Mouse (Mus musculus) spleen, embryonic (tissue): Measurements from ENCODE around the gene Fryl.

Source experiments
- CTCF ChIA-PET: fragments of 350-600 bp; sonication (Branson Sonifier 250); formaldehyde crosslinking; loops from one replicate; lab custom pipeline; 2022; lab: Charles Lee

The Fryl gene

DNA sequence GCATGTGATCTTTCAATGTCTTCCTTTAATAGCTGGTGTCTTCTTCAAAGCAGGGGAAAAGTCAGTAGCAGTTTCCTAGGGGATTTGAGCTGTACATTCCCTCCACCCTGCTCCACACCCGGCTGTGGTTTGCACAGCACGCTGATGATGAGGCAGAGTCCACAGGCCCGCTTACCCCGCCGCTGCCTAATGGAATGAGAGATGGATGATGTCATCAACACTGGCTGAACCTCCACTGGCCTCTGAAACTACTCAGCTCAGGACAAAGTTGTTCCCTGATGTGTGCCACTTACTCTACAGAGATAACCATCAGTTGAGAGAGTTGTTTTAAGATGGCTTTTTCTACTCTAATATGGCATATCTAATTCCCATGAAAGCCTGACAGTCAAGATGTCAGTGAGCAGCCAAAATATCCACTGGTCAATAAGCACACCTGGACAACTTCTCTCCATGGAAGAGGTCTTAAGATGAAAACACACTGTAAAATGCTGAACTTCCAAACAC is 87.6 kb downstream of the Fryl start:
- CTCF ChIA-PET, result interaction anchor here (0.9 kb wide), 1 partner anchor 39 kb away, joined by 3 read pairs; no protein-coding TSS in a partner anchor

DNA sequence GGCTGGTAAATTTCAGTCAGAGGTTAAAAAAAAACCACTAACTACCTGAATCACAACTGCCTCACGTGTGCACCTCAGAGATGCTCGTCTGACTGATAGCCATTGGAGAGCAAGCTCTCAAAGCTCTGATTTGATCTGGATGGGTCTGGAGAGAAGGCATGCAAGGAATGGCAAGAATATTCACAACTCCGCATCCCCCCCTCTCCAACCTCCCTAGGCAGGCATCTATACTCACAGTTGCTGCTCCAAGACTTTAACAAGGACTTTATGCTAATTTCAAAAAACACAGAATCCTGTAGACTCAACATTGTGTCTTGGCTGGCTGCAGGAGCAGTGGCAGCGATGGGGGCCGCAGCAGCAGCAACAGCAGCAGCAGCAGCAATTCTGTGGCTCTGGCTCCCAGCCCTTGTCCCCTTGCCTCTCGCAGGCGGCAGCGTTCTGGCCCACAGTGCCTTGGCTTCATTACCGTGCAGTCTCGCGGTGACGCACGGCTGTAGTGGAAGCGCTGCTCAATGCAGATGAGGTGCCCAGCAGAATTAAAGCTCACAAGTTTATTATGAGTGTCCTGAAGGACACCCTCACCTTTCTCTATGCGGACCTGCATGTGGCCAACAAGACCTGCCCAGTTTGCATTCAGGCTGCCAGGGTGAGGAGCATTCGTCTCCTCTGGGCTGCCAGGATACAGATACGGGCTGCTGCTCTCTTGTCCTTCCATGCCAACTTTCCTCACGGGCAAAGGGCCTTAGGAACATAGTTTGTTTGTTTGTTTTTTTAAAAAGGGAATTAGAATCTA is 88.2 kb downstream of the Fryl start:
- CTCF ChIA-PET, result interaction anchor here (0.9 kb wide), 1 partner anchor 38 kb away, joined by 3 read pairs; no protein-coding TSS in a partner anchor

DNA sequence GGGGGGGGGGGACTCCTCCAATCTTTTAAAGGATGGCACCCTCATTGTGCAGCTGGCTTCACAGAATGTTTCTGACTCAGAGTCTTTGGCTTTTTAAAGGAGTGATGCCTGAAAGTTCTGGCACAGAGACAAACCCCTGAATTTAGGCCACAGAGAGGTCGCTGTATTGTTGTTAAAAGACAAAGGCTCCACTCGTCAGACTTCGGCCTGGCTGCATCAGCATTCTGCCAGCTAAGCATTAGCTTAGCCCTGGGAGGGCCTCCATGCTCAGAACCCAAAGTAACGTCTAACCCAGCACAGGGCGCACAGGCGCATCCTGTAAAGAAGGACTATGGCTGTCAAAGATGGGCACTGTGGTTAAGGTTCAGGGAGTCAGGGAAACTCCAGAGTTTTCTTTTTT is 92.4 kb downstream of the Fryl start:
- CTCF ChIA-PET, result interaction anchor here (0.5 to 0.6 kb wide), 3 partner anchors 9 to 43 kb away, joined by 3 to 4 read pairs (median 4); no protein-coding TSS in a partner anchor

DNA sequence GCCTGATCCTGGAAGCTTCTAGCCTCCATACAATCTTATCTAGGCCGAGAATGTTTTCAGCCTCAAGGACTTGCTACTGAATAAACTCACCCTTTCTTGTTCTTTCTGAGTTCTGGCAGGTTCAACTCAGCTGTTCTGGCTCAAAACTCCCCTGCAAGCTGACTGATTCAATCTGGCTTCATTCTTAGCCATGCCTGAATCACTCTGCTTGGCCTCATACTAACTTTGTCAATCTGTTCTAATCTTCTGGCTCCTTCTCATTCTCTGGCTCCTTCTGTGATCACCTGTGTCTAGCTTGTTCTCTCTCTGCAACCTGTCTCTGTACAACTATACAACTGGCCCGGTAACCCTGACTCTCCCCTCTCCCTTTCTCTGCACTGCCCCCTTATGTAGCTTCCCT is 93.9 kb downstream of the Fryl start:
- CTCF ChIA-PET, result interaction anchor here (0.8 kb wide), 1 partner anchor 1438 kb away, joined by 3 read pairs; no protein-coding TSS in a partner anchor

DNA sequence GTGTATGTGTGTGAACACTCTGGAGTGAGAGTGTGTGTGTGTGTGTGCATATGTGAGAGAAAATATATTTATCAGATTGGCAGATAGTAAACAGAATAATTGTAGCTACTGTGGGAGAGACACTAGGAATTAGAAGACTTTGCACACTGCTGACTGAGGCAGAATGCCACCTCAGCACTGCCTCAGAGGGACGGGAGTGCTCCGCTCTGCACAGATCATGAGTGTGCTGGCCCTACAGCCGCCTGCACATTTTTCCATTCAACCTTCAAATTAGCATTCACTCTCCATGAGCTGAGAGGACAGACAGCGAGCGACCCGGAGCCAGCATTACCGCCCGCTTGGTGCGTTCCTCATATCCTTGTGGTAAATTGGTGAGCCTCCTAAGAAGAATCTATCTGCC is 96.0 kb downstream of the Fryl start:
- CTCF ChIA-PET, result no interaction called here

DNA sequence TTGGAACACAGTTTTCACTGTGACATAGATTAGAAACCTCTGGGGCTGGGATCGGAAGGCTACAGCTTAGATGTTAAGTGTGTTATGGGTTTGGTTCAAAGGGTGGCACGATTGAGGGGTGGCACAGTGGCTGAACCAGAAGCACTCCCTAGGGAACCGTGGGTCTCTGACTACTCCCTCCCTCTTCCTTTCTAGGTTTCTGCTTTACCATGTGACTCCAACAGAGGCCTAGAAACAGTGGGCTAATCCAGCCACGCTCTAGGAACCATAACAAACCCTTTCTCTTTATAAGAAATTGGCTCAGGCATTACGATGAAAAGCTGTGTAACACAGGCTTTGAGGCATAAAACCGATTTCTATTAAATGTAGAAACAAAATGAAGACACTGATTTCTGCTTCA is 98.9 kb downstream of the Fryl start:
- CTCF ChIA-PET, result interaction anchor here (1.0 kb wide), 1 partner anchor 136 kb away, joined by 3 read pairs; no protein-coding TSS in a partner anchor

DNA sequence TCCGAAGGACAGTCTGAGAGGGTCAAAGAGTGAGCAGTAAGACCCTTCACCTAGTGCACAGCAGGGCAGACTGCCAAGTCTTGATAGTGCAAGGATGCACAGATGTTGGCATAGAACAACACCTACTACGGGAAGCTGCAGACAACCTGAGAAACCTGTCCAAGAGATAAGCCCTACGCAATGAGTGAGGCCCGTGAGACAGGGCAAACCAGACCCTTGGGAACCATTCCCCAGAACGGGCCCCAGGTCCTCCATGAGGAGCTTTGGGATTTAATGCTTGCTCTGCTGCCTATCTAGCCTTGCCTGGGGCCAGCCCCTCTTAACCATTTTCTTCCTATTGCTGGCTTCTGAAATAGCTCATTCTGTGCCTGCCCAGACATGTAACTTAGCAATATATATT is 99.4 kb downstream of the Fryl start:
- CTCF ChIA-PET, result interaction anchor here (1.0 kb wide), 1 partner anchor 136 kb away, joined by 3 read pairs; no protein-coding TSS in a partner anchor

DNA sequence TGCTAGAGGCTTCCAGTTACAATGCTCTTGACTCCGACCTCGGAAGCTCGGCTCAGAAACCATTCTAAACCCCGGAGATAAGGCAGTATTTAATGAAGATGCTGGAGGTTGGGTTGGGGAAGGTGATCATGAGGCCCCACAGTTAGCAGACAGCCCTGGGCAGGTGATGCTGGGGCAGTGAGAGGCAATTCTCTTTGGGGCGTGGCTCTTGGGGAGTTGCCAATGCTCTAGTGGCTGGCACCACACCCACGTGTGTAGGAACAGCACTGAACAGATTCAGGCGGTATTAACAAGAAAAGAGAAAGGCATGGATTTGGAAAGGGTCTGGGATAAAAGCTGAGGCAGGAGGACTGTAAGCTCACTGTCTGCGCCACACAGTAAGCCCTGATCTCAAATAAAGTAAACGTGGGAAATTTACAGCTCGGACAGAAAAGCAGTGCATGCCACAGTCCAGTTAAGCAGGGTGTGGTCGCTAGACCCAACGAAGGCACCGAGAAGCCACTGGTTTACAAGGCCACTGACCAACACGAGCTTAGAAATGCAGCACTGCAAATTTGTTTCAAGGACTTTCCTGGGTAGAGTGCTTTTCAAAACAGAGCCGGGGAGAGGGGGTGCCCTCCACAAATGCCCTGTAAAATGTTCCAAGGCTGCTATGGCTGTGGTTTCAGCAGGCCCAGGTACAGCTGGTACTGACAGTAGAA is 100.0 kb downstream of the Fryl start:
- CTCF ChIA-PET, result interaction anchor here (1.0 kb wide), 1 partner anchor 137 kb away, joined by 3 read pairs; no protein-coding TSS in a partner anchor

DNA sequence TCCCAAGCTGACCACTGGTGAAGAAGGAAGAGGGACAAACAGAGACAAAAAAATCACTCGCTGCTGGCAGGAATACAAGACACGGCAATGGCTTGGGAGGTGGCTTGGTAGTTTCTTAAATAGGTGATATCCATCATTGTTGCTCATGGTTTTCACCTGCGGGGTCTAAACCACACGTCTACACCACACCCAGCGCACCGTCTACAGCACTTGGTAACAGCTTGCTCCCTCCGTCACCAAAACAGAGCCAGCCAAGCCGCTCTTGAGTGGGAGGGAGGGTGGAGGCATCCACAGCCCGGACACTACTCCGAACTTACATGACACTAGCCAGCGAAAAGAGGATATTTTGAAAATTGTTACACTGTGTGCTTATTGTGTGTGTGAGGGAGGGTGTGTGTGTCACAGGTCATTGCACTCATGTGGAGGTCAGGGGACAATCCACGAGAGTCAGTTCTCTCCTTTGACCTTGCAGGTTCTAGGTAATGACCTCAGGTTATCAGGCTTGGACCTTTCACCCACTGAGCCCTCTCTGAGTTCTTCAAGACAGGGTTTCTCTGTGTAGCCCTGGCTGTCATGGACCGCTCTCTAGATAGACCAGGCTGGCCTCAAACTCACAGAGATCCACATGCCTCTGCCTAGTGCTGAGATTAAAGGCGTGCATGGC is 102.5 kb downstream of the Fryl start:
- CTCF ChIA-PET, result interaction anchor here (0.6 kb wide), 1 partner anchor 10 kb away, joined by 3 read pairs; no protein-coding TSS in a partner anchor

DNA sequence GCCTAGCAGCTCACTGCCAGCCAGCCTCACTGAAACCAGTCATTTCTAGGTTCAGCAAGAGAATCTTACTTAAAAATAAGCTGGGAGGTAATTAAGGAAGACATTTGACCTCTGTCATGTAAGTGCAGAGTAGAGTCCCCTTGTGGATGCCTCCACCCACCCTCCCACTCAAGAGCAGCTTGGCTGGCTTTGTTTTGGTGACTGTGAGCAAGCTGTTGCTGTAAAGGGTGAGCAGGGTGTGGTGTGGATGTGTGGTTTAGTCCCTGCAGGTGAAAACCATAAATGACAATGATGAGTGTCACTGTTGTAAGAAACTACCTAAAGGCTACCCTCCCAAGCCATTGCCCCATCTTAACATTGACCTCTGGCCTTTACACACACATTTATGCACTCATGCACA is 104.2 kb downstream of the Fryl start:
- CTCF ChIA-PET, result interaction anchor here (0.6 kb wide), 2 partner anchors 33 to 181 kb away, joined by 3 to 4 read pairs; no protein-coding TSS in a partner anchor

DNA sequence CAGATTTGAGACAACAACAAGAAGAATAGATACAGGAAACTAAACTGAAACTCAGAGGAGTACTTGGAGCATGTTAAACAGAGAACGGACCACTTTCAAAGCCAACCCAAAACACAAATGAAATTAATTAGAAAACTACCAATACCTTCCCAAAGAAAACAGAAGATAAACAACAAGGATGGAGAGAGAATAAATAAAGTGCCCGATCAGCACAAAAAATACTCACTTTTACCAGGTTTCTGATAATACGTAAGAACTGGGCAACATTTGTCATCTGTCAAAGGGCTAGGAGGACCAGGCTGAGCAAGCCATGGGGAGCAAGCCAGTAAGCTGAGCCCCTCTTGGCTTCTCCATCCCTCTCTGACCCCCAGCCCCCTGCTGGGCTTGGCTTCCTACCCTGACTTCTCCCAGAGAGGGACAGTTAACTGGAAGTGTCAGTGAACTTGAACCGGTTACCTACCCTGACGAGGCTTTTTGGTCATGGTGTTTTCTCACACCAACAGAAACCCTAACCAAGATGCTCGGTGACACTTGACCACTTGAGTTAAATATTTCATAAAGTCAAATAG is 105.5 kb downstream of the Fryl start:
- CTCF ChIA-PET, result no interaction called here

DNA sequence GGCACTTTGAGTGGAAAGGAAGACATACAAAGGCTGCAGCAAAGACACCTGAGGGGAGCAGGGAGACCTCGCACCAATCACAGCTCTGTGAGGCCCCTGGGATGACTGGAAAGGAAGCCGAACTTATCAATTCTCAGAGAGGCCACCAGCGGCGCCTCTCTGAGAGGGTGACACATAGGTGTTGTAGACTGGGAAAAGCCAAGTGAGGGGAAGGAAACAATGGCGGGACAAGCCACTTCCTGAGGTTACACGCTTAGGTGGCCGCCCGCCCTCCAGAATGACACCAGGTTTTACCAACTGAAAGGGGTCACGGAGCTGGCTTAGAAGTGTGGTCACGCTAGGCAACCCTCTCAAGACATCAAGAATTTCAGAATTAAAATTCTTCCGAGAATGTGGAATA is 111.4 kb downstream of the Fryl start:
- CTCF ChIA-PET, result interaction anchor here (0.6 to 0.7 kb wide), 2 partner anchors 19 to 32 kb away, joined by 3 to 4 read pairs; no protein-coding TSS in a partner anchor

DNA sequence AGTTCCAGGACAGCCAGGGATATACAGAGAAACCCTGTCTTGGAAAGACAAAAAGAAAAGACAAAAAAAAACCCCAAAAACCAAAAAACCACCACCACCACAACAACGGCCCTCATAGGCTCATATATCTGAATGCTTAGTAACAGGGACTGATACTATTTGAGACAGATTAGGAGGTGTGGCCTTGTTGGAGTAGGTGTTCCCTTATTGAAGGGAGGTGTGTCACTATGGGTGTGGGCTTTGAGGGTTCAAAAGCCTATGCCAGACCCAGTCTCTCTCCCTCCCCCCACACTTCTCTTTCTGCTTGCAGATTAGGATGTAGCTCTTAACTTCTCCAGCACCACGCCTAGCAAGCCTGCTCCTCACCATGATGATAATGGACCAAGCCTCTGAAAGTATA is 114.7 kb downstream of the Fryl start:
- CTCF ChIA-PET, result interaction anchor here (2.1 kb wide), 1 partner anchor 8 kb away, joined by 7 read pairs; no protein-coding TSS in a partner anchor

DNA sequence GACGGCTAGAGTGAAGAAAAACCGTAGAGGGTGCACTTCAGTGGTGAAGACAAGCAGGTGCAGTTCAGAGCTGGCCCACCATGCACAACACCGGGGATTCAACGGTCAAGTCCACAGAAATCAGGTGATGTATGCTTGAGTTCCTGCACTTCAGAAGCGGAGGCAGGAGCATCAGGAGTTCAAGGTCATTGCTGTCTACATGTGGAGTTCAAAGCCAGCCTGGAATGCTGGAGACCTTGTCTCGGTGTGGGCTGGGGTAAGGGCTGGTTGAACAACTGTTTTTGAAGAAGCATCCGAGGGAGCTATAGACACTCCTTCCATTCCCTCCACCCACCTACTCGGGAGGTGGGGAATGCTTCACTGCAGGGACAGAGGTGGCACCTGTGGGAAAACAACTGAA is 115.3 kb downstream of the Fryl start:
- CTCF ChIA-PET, result no interaction called here

DNA sequence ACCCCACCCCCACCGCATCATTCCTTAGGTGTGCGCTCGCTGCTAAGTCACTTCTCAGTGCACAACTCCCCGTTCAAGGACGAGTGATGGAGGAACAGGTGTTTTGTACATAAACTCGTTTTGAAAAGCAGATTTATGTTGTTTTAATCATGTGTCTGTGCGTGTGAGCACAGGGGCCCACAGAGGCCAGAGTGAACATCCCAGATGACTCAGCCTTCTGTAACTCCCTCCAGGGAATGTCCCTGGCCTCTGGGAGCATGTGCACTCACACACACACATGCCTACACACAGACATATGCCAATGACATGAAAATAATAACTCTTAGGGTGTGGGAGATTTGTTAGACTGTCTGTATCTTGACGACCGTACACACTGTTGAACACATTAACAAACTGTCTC is 118.9 kb downstream of the Fryl start:
- CTCF ChIA-PET, result no interaction called here

DNA sequence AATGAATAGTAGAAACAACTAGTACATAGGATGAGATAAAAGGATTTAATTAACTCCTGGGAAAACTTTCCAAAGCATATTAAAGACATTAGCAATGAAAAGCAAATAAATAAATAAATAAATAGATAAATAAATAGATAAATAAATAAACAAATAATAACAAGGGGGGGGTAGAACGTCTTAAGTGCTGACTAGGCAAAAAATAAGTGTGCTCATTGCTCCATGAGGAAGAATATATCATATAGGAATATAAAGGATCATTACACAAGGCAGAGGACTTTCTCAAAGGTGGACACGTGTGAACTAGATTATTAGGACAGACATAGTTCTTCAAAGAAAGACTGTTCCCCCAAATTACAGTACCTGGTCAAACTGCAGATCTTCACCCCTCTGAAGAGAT is 120.5 kb downstream of the Fryl start:
- CTCF ChIA-PET, result no interaction called here

DNA sequence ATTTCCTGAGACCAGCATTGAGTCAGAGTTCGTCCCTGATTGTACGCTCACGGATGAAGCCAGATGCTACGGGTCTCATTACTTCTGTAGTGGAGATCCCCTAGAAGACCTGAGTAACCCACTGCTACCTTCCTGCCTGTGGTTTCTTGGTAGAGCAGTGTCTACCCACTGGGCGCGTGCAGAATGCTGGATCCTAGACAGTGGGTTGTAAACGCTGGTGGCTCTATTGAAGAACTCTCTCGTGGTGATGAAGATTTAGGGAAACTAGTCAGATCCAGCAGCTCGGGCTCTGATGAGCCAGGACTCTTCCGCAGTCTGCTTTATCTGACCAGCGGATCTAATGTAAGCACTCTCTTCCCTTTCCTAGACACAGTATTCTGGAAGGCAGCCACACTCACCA is 121.3 kb downstream of the Fryl start:
- CTCF ChIA-PET, result no interaction called here

DNA sequence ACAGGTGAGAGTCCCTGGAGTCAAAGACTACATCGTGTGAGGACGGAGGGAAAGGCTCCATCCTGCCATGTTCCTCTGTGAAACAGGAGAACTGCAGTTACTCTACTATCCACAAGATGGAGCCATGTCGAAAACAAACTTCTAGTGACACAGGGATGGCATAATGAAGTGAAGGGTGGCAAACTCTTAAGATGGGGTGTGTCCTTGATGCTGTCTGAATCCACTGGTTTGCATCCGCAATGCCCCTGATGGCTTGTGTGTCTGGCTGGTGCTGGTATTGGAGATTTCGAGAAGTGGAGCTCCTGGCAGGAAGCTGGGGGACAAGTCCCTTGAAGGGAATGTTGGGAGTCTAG is 122.6 kb downstream of the Fryl start:
- CTCF ChIA-PET, result interaction anchor here (0.7 to 1.7 kb wide), 3 partner anchors 9 to 250 kb away, joined by 4 to 7 read pairs (median 5); no protein-coding TSS in a partner anchor

DNA sequence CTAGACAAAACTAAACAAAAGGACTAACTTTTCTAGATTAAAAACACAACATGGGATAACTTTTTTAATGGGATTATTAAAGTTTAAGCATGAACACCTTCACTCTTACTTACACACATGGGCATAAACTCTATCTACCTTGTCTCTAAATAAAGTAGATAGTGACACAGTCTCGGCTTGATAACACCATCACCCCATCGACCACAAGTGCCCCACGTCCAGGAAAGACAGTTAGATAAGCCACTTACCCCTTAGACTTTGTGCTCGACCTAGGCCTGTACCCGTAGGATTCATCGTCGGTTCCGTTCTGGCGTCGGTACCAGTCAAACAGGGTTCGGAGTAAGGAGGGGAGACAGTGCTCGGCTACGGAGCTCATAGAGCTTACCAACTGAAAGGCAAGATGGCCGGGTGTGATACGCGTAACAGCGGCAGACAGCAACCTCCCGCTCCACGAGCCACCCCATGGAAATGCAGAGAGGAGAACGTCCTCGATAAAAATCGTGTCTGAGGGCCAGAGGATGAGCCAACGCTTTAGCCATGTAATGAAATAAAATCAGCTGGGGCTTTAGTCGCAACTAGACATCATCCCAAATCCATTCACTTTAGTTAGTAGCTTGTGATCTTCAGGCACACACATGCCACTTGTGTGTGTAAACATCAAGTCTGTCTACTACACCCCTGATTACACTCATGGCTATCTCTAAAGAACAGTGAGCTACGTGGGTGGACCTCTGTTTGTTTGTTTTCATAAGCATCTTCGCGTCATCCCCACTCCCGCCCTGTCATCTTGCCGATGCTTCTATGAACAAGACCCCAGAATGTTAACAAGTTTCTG is 123.2 kb downstream of the Fryl start:
- CTCF ChIA-PET, result interaction anchor here (0.6 to 1.7 kb wide), 8 partner anchors 10 to 267 kb away, joined by 3 to 7 read pairs (median 4); no protein-coding TSS in a partner anchor

DNA sequence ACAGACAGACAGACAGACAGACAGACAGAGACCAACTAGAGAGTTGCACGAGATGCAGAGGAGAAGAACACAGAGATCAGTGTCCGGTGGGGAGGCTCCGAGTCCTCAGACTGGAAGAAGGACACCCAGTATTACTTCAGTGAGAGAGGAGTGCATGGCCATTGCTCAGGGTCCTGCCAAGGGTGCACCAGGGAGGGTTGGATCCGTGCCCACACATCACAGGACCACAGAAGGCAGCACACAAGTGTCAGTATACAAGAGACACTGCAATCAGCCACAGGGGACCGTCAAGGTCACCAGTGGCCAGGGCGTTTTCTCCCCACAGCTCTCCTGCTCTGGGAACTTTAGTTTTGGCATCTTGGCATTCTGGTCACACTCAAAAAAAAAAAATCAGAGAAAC is 125.4 kb downstream of the Fryl start:
- CTCF ChIA-PET, result no interaction called here
